Mouse (Mus musculus) MEL (cell line): Measurements from ENCODE around the gene Hdhd3. TPM values are rescaled to one million over a fixed set of nuclear protein-coding genes. Genes with fewer than 3 reads are reported as not detected.

ENCODE experiments used
- DNase-seq: peaks from one replicate; pipeline ENCODE4 v3.0.0; 2011; ENCODE audit warnings: low read depth, low spot score
- H3K27ac ChIP-seq: 2 replicates; pipeline ENCODE4 v1.5.1; 2012; ENCODE audit warnings: low read depth, mild to moderate bottlenecking, control low read depth, low read length, moderate library complexity; ENCODE audit not compliant: control insufficient read depth
- H3K27me3 ChIP-seq, 2 experiments: fragments of 150-350 bp in 1 of 2; sonication (generic) in 1 of 2; 2 replicates each; pipeline ENCODE4 v1.6.1; 2012; ENCODE audit warnings: low read length in 2 of 2, mild to moderate bottlenecking in 2 of 2, improper control_type of control experiment in 1 of 2, moderate library complexity in 1 of 2; ENCODE audit not compliant: insufficient read depth in 2 of 2, control insufficient read depth in 1 of 2
- H3K36me3 ChIP-seq, 2 experiments: 2 replicates each; pipeline ENCODE4 v1.6.1; 2012 to 2014; ENCODE audit warnings: low read length in 2 of 2, improper control_type of control experiment in 1 of 2, inconsistent platforms in 1 of 2, mild to moderate bottlenecking in 1 of 2; ENCODE audit not compliant: insufficient read depth in 2 of 2, control insufficient read depth in 1 of 2
- H3K4me1 ChIP-seq, 2 experiments: fragments of 150-350 bp in 1 of 2; sonication (generic) in 1 of 2; 2 replicates each; pipeline ENCODE4 v1.6.1; 2012; ENCODE audit warnings: low read length in 2 of 2, improper control_type of control experiment in 1 of 2, mild to moderate bottlenecking in 1 of 2; ENCODE audit not compliant: insufficient read depth in 2 of 2, control insufficient read depth in 1 of 2
- H3K4me3 ChIP-seq, 2 experiments: fragments of 150-350 bp in 1 of 2; sonication (generic) in 1 of 2; 2 replicates each; pipeline ENCODE4 v1.5.1; 2012; ENCODE audit warnings: low read depth in 2 of 2, low read length in 2 of 2, mild to moderate bottlenecking in 2 of 2, moderate library complexity in 2 of 2, control low read depth in 1 of 2, improper control_type of control experiment in 1 of 2; ENCODE audit not compliant: control insufficient read depth in 1 of 2, insufficient read depth in 1 of 2
- H3K79me2 ChIP-seq: 2 replicates; pipeline ENCODE4 v1.6.1; 2012; ENCODE audit warnings: mild to moderate bottlenecking, low read length, moderate library complexity; ENCODE audit not compliant: control insufficient read depth, poor library complexity, insufficient read depth
- H3K9ac ChIP-seq: 2 replicates; pipeline ENCODE4 v1.6.1; 2012; ENCODE audit warnings: low read depth, mild to moderate bottlenecking, control low read depth, low read length, moderate library complexity; ENCODE audit not compliant: control insufficient read depth, poor library complexity, severe bottlenecking
- H3K9me3 ChIP-seq: fragments of 150-350 bp; sonication (generic); replicated peaks from 2 replicates; pipeline ENCODE4 v1.6.1; 2012; ENCODE audit warnings: mild to moderate bottlenecking, low read length, improper control_type of control experiment, moderate library complexity; ENCODE audit not compliant: insufficient read depth
- BHLHE40 ChIP-seq: IDR thresholded peaks from 2 replicates; pipeline ENCODE4 v1.6.1; 2012; ENCODE audit warnings: low read depth, mild to moderate bottlenecking, inconsistent platforms, low read length, improper control_type of control experiment, borderline replicate concordance
- CTCF ChIP-seq, 3 experiments: IDR thresholded peaks in 2 of 3; conservative IDR thresholded peaks in 1 of 3; 2 replicates each; pipeline ENCODE4 v1.5.1; 2011 to 2012; ENCODE audit warnings: low read length in 3 of 3, low read depth in 2 of 3, mild to moderate bottlenecking in 2 of 3, improper control_type of control experiment in 1 of 3, inconsistent platforms in 1 of 3, mixed read lengths in 1 of 3, moderate library complexity in 1 of 3; ENCODE audit not compliant: control insufficient read depth in 1 of 3, insufficient read depth in 1 of 3, poor library complexity in 1 of 3, severe bottlenecking in 1 of 3
- GABPA ChIP-seq: IDR thresholded peaks from 2 replicates; pipeline ENCODE4 v1.6.1; 2012; ENCODE audit warnings: low read depth, mild to moderate bottlenecking, inconsistent platforms, low read length, improper control_type of control experiment, moderate library complexity
- GATA1 ChIP-seq: IDR thresholded peaks from 2 replicates; pipeline ENCODE4 v1.6.1; 2011; ENCODE audit warnings: low read depth, low read length, improper control_type of control experiment
- HCFC1 ChIP-seq: IDR thresholded peaks from 2 replicates; pipeline ENCODE4 v1.6.1; 2012; ENCODE audit warnings: low read depth, mild to moderate bottlenecking, inconsistent platforms, low read length, improper control_type of control experiment, moderate library complexity
- KAT2A ChIP-seq: conservative IDR thresholded peaks from 2 replicates; pipeline ENCODE4 v1.6.1; 2012; ENCODE audit warnings: low read depth, low read length, improper control_type of control experiment, inconsistent platforms
- MAFK ChIP-seq: IDR thresholded peaks from 2 replicates; pipeline ENCODE4 v1.6.1; 2011; ENCODE audit warnings: low read depth, mild to moderate bottlenecking, low read length, improper control_type of control experiment, borderline replicate concordance
- MEF2A ChIP-seq: IDR thresholded peaks from 2 replicates; pipeline ENCODE4 v1.6.1; 2014; ENCODE audit warnings: low read depth, mild to moderate bottlenecking, inconsistent platforms, low read length, improper control_type of control experiment; ENCODE audit not compliant: poor library complexity, insufficient replicate concordance, severe bottlenecking; ENCODE audit errors: extremely low read depth
- MYB ChIP-seq: IDR thresholded peaks from 2 replicates; pipeline ENCODE4 v1.6.1; 2011; ENCODE audit warnings: mild to moderate bottlenecking, low read depth, low read length, improper control_type of control experiment
- MYC ChIP-seq: IDR thresholded peaks from 2 replicates; pipeline ENCODE4 v1.6.1; 2011; ENCODE audit warnings: low read depth, mild to moderate bottlenecking, low read length, improper control_type of control experiment, moderate library complexity
- POLR2A ChIP-seq, 2 experiments: IDR thresholded peaks; 2 replicates each; pipeline ENCODE4 v1.6.1; 2011 to 2012; ENCODE audit warnings: low read length in 2 of 2, mild to moderate bottlenecking in 2 of 2, control low read depth in 1 of 2, improper control_type of control experiment in 1 of 2, low read depth in 1 of 2, moderate library complexity in 1 of 2; ENCODE audit not compliant: control insufficient read depth in 1 of 2, insufficient read depth in 1 of 2, poor library complexity in 1 of 2
- POLR2AphosphoS2 ChIP-seq: IDR thresholded peaks from 2 replicates; pipeline ENCODE4 v1.6.1; 2011; ENCODE audit warnings: low read length, improper control_type of control experiment
- SIN3A ChIP-seq: IDR thresholded peaks from 2 replicates; pipeline ENCODE4 v1.6.1; 2012; ENCODE audit warnings: low read length, improper control_type of control experiment, inconsistent platforms
- TAL1 ChIP-seq: IDR thresholded peaks from 2 replicates; pipeline ENCODE4 v1.6.1; 2012; ENCODE audit warnings: mild to moderate bottlenecking, inconsistent platforms, low read length, moderate library complexity, mixed read lengths
- TCF12 ChIP-seq: IDR thresholded peaks from 2 replicates; pipeline ENCODE4 v1.6.1; 2014; ENCODE audit warnings: low read depth, mild to moderate bottlenecking, inconsistent platforms, low read length, improper control_type of control experiment, moderate library complexity
- USF1 ChIP-seq: IDR thresholded peaks from 2 replicates; pipeline ENCODE4 v1.6.1; 2014; ENCODE audit warnings: low read depth, mild to moderate bottlenecking, inconsistent platforms, low read length, improper control_type of control experiment, moderate library complexity
- ZC3H11A ChIP-seq: IDR thresholded peaks from 2 replicates; pipeline ENCODE4 v1.6.1; 2012; ENCODE audit warnings: low read depth, mild to moderate bottlenecking, inconsistent platforms, low read length, improper control_type of control experiment
- ZKSCAN1 ChIP-seq: IDR thresholded peaks from 2 replicates; pipeline ENCODE4 v1.6.1; 2012; ENCODE audit warnings: low read depth, mild to moderate bottlenecking, inconsistent platforms, low read length, improper control_type of control experiment, moderate library complexity
- ZMIZ1 ChIP-seq: IDR thresholded peaks from 2 replicates; pipeline ENCODE4 v1.6.1; 2012; ENCODE audit warnings: low read depth, mild to moderate bottlenecking, inconsistent platforms, low read length, improper control_type of control experiment, moderate library complexity
- polyA plus RNA-seq, 2 experiments: library from polyadenylated mRNA; stranded (reverse) in 1 of 2; unstranded in 1 of 2; fragments of >175 nt in 1 of 2; fragments of >200 nt in 1 of 2; gene quantifications; 2 replicates each; pipeline versions ENCODE4 v1.2.1 to v1.2.4; 2012; ENCODE audit warnings: low replicate concordance in 2 of 2, low read depth in 1 of 2; ENCODE audit not compliant: insufficient read length in 2 of 2, insufficient read depth in 1 of 2, missing spikeins in 1 of 2
- total RNA-seq: library from RNA; depleted of rRNA; stranded (reverse); fragments of 300-350 nt; gene quantifications from 2 replicates; pipeline ENCODE4 v1.2.3, GENCODE M21; 2012

Hdhd3 gene
- total and polyA plus RNA-seq, 3 experiments, result 3.5 to 6.0 TPM; not detected in 1

GRCm38 (mm10) chr4:62533729-62534128, 30.5 kb upstream of the Hdhd3 start:
- no peak overlapping the region for H3K4me3 ChIP-seq
- H3K27me3 ChIP-seq, result no peaks in the 10 kb centered on the region; a peak in 1 of 4 replicates
- H3K36me3 ChIP-seq, result no peaks in the 10 kb centered on the region
- no peak overlapping the region for H3K27ac ChIP-seq
- H3K79me2 ChIP-seq, result no peaks in the 10 kb centered on the region
- no peaks in the 10 kb centered on the region for H3K4me1 ChIP-seq
- no peaks in the 10 kb centered on the region for H3K9me3 ChIP-seq
- DNase-seq, result no peak
- H3K9ac ChIP-seq, result no peak overlapping the region
- TF ChIP-seq MYB (no peak), CTCF (IDR thresholded peaks at IDR 0.05 in 2 of 3, conservative IDR thresholded peaks at IDR 0.05 in 1 of 3; ENCODE audit: control insufficient read depth in 1 of 3, insufficient read depth in 1 of 3, low read depth in 2 of 3, low read length in 3 of 3, poor library complexity in 1 of 3, severe bottlenecking in 1 of 3) (no peak), POLR2AphosphoS2 (no peak), HCFC1 (no peak), MAFK (no peak), BHLHE40 (no peak), ZKSCAN1 (no peak), KAT2A (no peak), SIN3A (no peak), GABPA (no peak), TAL1 (no peak), TCF12 (no peak), POLR2A (IDR thresholded peaks at IDR 0.05; ENCODE audit: control insufficient read depth in 1 of 2, insufficient read depth in 1 of 2, low read depth in 1 of 2, low read length in 2 of 2, poor library complexity in 1 of 2) (no peak), ZC3H11A (no peak), MYC (no peak), USF1 (no peak)
- TF ChIP-seq, all 39 proteins: peak for 0

GRCm38 (mm10) chr4:62527655-62528054, 24.4 kb upstream of the Hdhd3 start:
- Histone ChIP-seq H3K4me1 (peaks cover 5 to 17% of the 10 kb centered on the region in 2 experiments), H3K27ac (peak overlapping the region; percentile 69), H3K9ac (peak overlapping the region; percentile 23), H3K9me3 (no peaks in the 10 kb centered on the region), H3K27me3 (no peaks in the 10 kb centered on the region; a peak in 1 of 4 replicates), H3K79me2 (peaks cover 13% of the 10 kb centered on the region), H3K4me3 (peak overlapping the region; percentile 33 to 46), H3K36me3 (peaks cover 0 to 15% of the 10 kb centered on the region in 2 experiments; a peak in 2 of 4 replicates)
- TF ChIP-seq MEF2A (no peak), USF1 (no peak), ZMIZ1 (no peak), BHLHE40 (no peak), GATA1 (peak; percentile 71)
- DNase-seq, result peak; percentile 76
